Mouse (Mus musculus): ENCODE data around the gene Rdh8.
A peak's percentile ranks its signal among the peaks of the same experiment; 100 is the strongest.

- TF ChIP-seq POLR2A (IDR thresholded peaks at IDR 0.05; ENCODE audit: insufficient read depth, low read depth, low read length): no peak
- 0 out of 2 replicates have a peak, but pooled peaks have one; percentile 43 for TF ChIP-seq EP300 (IDR thresholded peaks at IDR 0.05; ENCODE audit: insufficient read depth, low read depth, low read length)
These were observed 38.8 kb downstream of the Rdh8 start for GRCm38 (mm10) chr9:20857131-20857530.

All from heart, adult 2 months (tissue).